Mouse (Mus musculus) limb, embryonic 14.5 days (tissue): ENCODE data around the gene Tymp. TPM values are rescaled to one million over a fixed set of nuclear protein-coding genes. Genes with fewer than 3 reads are reported as not detected.

Source experiments
- ATAC-seq: fragments of 200-750 bp; cut with Nextera tagmentation; 2 replicates; pipeline ENCODE4 v1.8.0; 2017; ENCODE audit warnings: low read depth, moderate number of reproducible peaks, moderate TSS enrichment; ENCODE audit not compliant: low FRiP score
- DNase-seq: peaks from one replicate; pipeline ENCODE4 v3.0.0-alpha.2; 2015; ENCODE audit warnings: low spot score
- H3K27ac ChIP-seq: fragments of 300-500 bp; sonication (generic); replicated peaks from 2 replicates; pipeline ENCODE4 v1.5.1; 2014; ENCODE audit warnings: low read depth, mild to moderate bottlenecking, low read length, moderate library complexity, mixed read lengths
- H3K27me3 ChIP-seq: fragments of 300-500 bp; sonication (generic); 2 replicates; pipeline ENCODE4 v1.6.1; 2014; ENCODE audit warnings: low read length, mixed read lengths; ENCODE audit not compliant: control insufficient read depth, insufficient read depth
- H3K36me3 ChIP-seq: fragments of 300-500 bp; sonication (generic); 2 replicates; pipeline ENCODE4 v1.6.1; 2014; ENCODE audit warnings: mild to moderate bottlenecking, low read length, moderate library complexity, mixed read lengths; ENCODE audit not compliant: control insufficient read depth, insufficient read depth
- H3K4me1 ChIP-seq: fragments of 300-500 bp; sonication (generic); 2 replicates; pipeline ENCODE4 v1.6.1; 2014; ENCODE audit warnings: antibody characterized with exemption, low read length, mixed read lengths; ENCODE audit not compliant: control insufficient read depth, insufficient read depth
- H3K4me2 ChIP-seq: fragments of 300-500 bp; sonication (generic); replicated peaks from 2 replicates; pipeline ENCODE4 v1.6.1; 2014; ENCODE audit warnings: low read depth, mild to moderate bottlenecking, low read length, moderate library complexity; ENCODE audit not compliant: severe bottlenecking
- H3K4me3 ChIP-seq: fragments of 300-500 bp; sonication (generic); replicated peaks from 2 replicates; pipeline ENCODE4 v1.5.1; 2014; ENCODE audit warnings: low read length
- H3K9ac ChIP-seq: fragments of 300-500 bp; sonication (generic); 2 replicates; pipeline ENCODE4 v1.6.1; 2014; ENCODE audit warnings: mild to moderate bottlenecking, low read depth, low read length, moderate library complexity; ENCODE audit not compliant: severe bottlenecking
- H3K9me3 ChIP-seq: fragments of 300-500 bp; sonication (generic); 2 replicates; pipeline ENCODE4 v1.6.1; 2016; ENCODE audit warnings: low read length; ENCODE audit not compliant: control insufficient read depth
- POLR2A ChIP-seq: fragments of 200-500 bp; IDR thresholded peaks from 2 replicates; pipeline ENCODE4 v1.8.0; 2012; ENCODE audit warnings: inconsistent platforms, mild to moderate bottlenecking, moderate library complexity, borderline replicate concordance; ENCODE audit not compliant: insufficient read depth, insufficient read length; ENCODE audit errors: extremely low read depth
- WGBS: fragments of 180-500 bp; shearing (Covaris S2); extraction: QIAGEN DNeasy Blood & Tissue Kit; methylation state at CpG from one replicate; pipeline ENCODE4 v1.1.7; 2014; 5-methylcytosine and 5-hydroxymethylcytosine counted together
- polyA plus RNA-seq, 2 experiments: library from polyadenylated mRNA; depleted of rRNA in 1 of 2; stranded (reverse) in 1 of 2; unstranded in 1 of 2; fragments of >200 nt; fragmentation: Nextera tagmentation in 1 of 2; extraction: Ambion mirVana in 1 of 2; gene quantifications; 2 replicates each; pipeline versions ENCODE4 v1.2.1 to v1.2.3; 2012 to 2014

Gene Tymp
- polyA plus RNA-seq, 2 experiments = 1.3 to 2.0 TPM

DNA sequence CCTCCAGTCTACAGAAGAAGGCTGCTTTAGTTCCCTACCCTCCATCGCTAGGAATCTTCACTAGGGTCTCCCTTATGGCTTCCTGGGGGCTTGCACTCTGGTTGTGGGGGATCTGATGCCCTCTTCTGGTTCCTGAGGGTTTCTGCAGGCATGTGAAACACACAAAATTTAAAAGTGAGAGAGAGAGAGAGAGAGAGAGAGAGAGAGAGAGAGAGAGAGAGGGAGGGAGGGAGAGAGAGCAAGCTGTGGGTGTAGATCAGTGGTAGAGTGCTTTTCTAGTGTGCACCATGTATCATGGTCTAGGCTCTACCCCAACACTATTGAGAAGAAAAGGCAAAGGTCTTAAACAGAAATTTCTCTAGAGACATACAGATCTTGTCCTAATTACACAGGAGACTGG, 35.2 kb downstream of the Tymp start:
- Histone ChIP-seq H3K36me3 (no peaks in the 10 kb centered on the region), H3K27me3 (no peaks in the 10 kb centered on the region), H3K4me2 (no peak overlapping the region), H3K4me3 (no peak overlapping the region), H3K9me3 (no peaks in the 10 kb centered on the region), H3K4me1 (no peaks in the 10 kb centered on the region), H3K9ac (no peak overlapping the region), H3K27ac (no peak overlapping the region)
- WGBS = 42% methylated on average over 1 of the region's 1 CpGs
- TF ChIP-seq POLR2A = no peak
- DNase-seq (no peak), ATAC-seq (no peak)

DNA sequence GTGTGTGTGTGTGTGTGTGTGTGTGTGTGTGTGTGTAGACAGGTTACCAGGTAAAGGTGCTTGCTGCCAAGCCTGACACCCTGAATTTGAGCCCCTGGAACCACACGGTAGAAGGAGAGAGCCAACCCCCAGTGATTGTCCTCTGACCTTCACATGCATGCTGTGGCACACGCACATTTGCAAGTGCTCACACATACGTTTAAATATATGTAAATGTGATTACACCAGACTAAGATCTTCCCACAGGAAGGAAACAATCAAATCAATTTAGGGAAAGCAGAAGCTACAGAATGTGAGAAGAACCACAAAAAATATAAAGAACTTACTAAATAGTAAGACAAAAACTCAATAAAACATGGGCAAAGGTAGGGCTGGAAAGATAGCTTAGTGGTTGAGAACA, 36.7 kb downstream of the Tymp start:
- TF ChIP-seq POLR2A = no peak
- Histone ChIP-seq H3K4me3 (no peak overlapping the region), H3K4me1 (no peaks in the 10 kb centered on the region), H3K36me3 (no peaks in the 10 kb centered on the region), H3K9me3 (no peaks in the 10 kb centered on the region), H3K9ac (no peak overlapping the region), H3K4me2 (no peak overlapping the region), H3K27me3 (no peaks in the 10 kb centered on the region), H3K27ac (no peak overlapping the region)
- 72% methylated on average over 3 of the region's 3 CpGs for WGBS
- no peak for ATAC-seq
- no peak for DNase-seq

DNA sequence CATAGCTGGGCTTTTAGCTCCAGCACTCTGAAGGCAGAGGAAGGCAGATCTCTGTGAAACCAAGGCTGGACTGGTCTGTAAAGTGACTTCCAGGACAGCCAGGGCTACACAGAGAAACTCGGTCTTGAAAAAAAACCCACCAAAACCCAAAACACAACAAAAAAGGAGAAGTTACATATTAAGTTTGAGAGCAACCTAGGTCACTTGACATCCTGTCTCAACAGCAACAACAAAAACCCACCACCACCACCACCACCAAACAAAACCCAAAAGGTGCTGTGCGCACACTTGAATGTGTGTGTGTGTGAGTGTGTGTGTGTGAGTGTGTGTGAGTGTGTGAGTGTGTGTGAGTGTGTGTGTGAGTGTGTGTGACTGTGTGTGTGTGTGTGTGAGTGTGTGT, 37.1 kb downstream of the Tymp start:
- ATAC-seq = no peak
- WGBS = 91% methylated on average over 2 of the region's 2 CpGs

DNA sequence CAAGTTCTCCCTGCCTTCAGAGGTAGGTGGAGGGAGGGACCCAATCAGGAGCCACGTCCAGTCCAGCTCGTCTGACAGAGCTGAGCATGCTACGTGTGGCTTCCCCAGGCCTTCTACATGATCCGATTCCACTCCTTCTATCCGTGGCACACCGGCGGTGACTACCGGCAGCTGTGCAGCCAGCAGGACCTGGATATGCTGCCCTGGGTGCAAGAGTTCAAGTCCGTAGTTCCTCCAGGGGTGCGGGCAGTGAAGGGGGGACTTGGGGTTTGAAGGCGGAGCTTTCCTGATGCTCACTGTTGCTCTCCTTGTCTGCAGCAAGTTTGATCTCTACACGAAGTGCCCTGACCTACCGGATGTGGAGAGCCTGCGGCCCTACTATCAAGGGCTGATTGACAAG, 40.4 kb downstream of the Tymp start:
- Histone ChIP-seq H3K4me2 (no peak overlapping the region), H3K4me3 (no peak overlapping the region), H3K27ac (no peak overlapping the region), H3K9me3 (no peaks in the 10 kb centered on the region), H3K27me3 (no peaks in the 10 kb centered on the region), H3K36me3 (no peaks in the 10 kb centered on the region), H3K4me1 (no peaks in the 10 kb centered on the region), H3K9ac (no peak overlapping the region)
- ATAC-seq (no peak), DNase-seq (no peak)
- no peak for TF ChIP-seq POLR2A
- 82% methylated on average over 14 of the region's 14 CpGs for WGBS

More for the DNA sequence above, 37.1 kb downstream of the Tymp start:
- no peak overlapping the region for H3K4me3 ChIP-seq
- H3K9me3 ChIP-seq = no peaks in the 10 kb centered on the region
- no peaks in the 10 kb centered on the region for H3K27me3 ChIP-seq
- H3K4me2 ChIP-seq = no peak overlapping the region
- H3K27ac ChIP-seq = no peak overlapping the region
- H3K9ac ChIP-seq = no peak overlapping the region
- no peaks in the 10 kb centered on the region for H3K36me3 ChIP-seq
- no peak for TF ChIP-seq POLR2A
- DNase-seq = no peak
- no peaks in the 10 kb centered on the region for H3K4me1 ChIP-seq

DNA sequence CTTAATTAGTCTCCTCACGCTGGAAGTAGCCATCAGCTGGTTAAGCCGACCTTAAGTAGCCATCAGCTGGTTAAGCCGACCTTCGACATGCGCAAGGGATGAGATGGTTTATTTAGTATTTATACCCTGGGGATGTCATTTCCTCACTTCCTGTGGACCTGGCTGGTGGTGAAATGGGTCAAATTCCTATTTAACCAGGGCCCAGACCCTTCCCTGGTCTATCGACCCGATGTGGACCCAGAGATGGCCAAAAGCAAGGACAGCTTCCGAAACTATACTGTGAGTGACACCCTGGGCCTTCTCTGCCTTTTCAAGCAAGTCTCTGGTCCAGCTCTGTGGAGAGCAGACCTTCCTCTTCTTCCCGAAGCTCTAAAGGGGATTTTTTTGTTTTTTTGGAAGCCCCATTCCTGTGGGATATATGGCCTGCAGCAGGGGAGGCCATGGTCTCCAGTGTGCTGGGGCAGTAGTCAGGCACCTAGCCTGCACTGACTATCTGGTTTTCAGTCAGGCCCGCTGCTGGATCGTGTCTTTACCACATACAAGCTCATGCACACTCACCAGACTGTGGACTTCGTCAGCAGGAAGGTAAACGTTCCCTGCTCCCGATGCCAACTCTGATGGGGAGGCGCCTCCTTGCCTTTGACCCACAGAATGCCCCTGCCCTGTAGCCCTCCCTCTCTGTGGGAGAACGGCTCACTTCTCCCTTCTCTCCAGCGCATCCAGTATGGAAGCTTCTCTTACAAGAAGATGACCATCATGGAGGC, 41.9 kb downstream of the Tymp start:
- WGBS = 80% methylated on average over 17 of the region's 17 CpGs
- Histone ChIP-seq H3K27me3 (no peaks in the 10 kb centered on the region), H3K36me3 (no peaks in the 10 kb centered on the region), H3K4me3 (no peak overlapping the region), H3K9ac (no peak overlapping the region), H3K4me1 (no peaks in the 10 kb centered on the region), H3K27ac (no peak overlapping the region), H3K4me2 (no peak overlapping the region), H3K9me3 (no peaks in the 10 kb centered on the region)
- no peak for DNase-seq
- no peak for TF ChIP-seq POLR2A
- no peak for ATAC-seq
